ENCODE assay signal across 7 mouse cellular contexts in the genomic region with DNA sequence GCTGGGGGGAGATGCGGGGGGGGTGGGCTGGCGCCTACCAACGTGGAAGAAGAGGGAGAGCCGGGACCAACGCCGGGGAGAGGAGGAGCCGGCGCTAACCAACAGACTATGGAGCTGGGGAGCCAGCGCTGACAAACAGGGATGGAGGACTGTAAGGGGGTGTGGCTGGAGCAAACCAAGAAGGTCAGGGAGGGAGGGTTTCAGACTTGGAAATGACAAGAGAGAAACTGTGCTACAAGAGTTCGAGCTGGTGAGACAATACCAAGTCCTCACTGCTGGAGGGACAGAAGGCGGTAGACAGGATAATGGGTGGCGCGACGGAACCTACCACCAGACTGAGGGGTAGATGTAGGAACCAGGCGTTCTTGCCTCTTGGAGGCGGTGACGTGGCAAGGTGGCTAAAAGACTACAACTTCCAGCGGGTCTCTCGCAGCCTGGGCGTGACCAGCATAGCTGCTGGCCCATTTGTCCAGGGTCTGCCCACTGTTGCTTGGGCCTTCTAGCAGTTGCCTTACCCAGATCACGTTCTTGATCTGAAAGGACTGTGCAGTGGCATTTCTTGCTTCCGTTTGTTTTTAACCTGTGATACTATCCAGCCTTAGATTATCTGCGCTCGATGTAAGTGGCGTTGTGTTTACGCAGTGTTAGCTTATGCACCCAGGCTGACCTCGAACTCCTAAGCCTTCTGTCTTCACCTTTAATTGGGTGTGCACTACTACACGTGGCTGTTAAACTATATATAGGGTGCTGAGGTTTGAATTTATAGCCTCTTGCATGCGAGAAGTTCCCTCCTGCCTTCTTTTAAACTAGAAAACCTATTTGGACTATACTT. TPM values are rescaled to one million over a fixed set of nuclear protein-coding genes. Genes with fewer than 3 reads are reported as not detected.
DNase-seq lines count a peak whose midpoint lies in the region; ATAC-seq lines count a peak whose summit lies in the region.

A gene (minus strand): TSS at position 92 of the 832 bp plus-strand sequence.

- H3K27me3 ChIP-seq in embryonic facial prominence, embryonic 12.5 days = no peaks in the 10 kb centered on the region
- no peaks in the 10 kb centered on the region for H3K27me3 ChIP-seq in limb, embryonic 11.5 days (ENCODE audit: control insufficient read depth, insufficient read depth, low read length)
- H3K27me3 ChIP-seq in midbrain, embryonic 14.5 days (ENCODE audit: control insufficient read depth, insufficient read depth, low read length) = no peaks in the 10 kb centered on the region

- peak within 1 kb of the TSS; percentile 95 for H3K4me2 ChIP-seq in embryonic facial prominence, embryonic 12.5 days (replicated peaks)
- H3K4me2 ChIP-seq in limb, embryonic 11.5 days (ENCODE audit: low read depth, severe bottlenecking) = peak within 1 kb of the TSS; percentile 85
- peak within 1 kb of the TSS; percentile 95 for H3K4me2 ChIP-seq in midbrain, embryonic 14.5 days (ENCODE audit: low read length)

- DNase-seq in adrenal gland, postnatal 25 days = peak; percentile 88
- peak; percentile 100 for DNase-seq in heart, adult 11 months
- DNase-seq in kidney, adult 18-20 months = peak; percentile 93
- DNase-seq in limb, embryonic 11.5 days (ENCODE audit: low spot score) = peak; percentile 92
- peak; percentile 96 for DNase-seq in midbrain, embryonic 14.5 days
- DNase-seq in spleen, adult 18-20 months = peak; percentile 57 to 62

- peak within 1 kb of the TSS; percentile 100 for H3K27ac ChIP-seq in embryonic facial prominence, embryonic 12.5 days
- H3K27ac ChIP-seq in limb, embryonic 11.5 days (replicated peaks; ENCODE audit: low read depth, low read length) = peak within 1 kb of the TSS; percentile 100
- peak within 1 kb of the TSS; percentile 100 for H3K27ac ChIP-seq in midbrain, embryonic 14.5 days (replicated peaks; ENCODE audit: low read depth, low read length)

- H3K36me3 ChIP-seq in embryonic facial prominence, embryonic 12.5 days = peaks cover 24% of the 10 kb centered on the region
- peaks cover 6% of the 10 kb centered on the region; the same call in 1 of the 2 replicates for H3K36me3 ChIP-seq in limb, embryonic 11.5 days (ENCODE audit: control insufficient read depth, insufficient read depth, low read length)
- peaks cover 18% of the 10 kb centered on the region for H3K36me3 ChIP-seq in midbrain, embryonic 14.5 days (ENCODE audit: control insufficient read depth, insufficient read depth, low read length)

- ATAC-seq in embryonic facial prominence, embryonic 12.5 days (ENCODE audit: insufficient number of reproducible peaks, insufficient read depth, low FRiP score, low TSS enrichment) = peak; percentile 92
- ATAC-seq in limb, embryonic 11.5 days (ENCODE audit: insufficient number of reproducible peaks, low FRiP score, low TSS enrichment, low read depth) = peak; percentile 92
- peak; percentile 94 for ATAC-seq in midbrain, embryonic 14.5 days (ENCODE audit: low FRiP score, low TSS enrichment)

- WGBS in embryonic facial prominence, embryonic 12.5 days = 11% methylated on average over 29 of the region's 29 CpGs
- 4% methylated on average over 29 of the region's 29 CpGs for WGBS in limb, embryonic 11.5 days
- 10% methylated on average over 29 of the region's 29 CpGs for WGBS in midbrain, embryonic 14.5 days

- H3K4me3 ChIP-seq in embryonic facial prominence, embryonic 12.5 days = peak within 1 kb of the TSS; percentile 86
- peak within 1 kb of the TSS; percentile 66 for H3K4me3 ChIP-seq in limb, embryonic 11.5 days (ENCODE audit: low read depth, low read length)
- H3K4me3 ChIP-seq in midbrain, embryonic 14.5 days (replicated peaks; ENCODE audit: low read depth, low read length) = peak within 1 kb of the TSS; percentile 99

- peak within 1 kb of the TSS; percentile 99 for H3K9ac ChIP-seq in embryonic facial prominence, embryonic 12.5 days
- H3K9ac ChIP-seq in limb, embryonic 11.5 days (ENCODE audit: low read length) = peak within 1 kb of the TSS; percentile 88
- H3K9ac ChIP-seq in midbrain, embryonic 14.5 days (replicated peaks; ENCODE audit: low read length) = peak within 1 kb of the TSS; percentile 99

- H3K4me1 ChIP-seq in embryonic facial prominence, embryonic 12.5 days = peaks cover 41% of the 10 kb centered on the region
- peaks cover 24% of the 10 kb centered on the region for H3K4me1 ChIP-seq in limb, embryonic 11.5 days (ENCODE audit: control insufficient read depth, insufficient read depth, low read length)
- peaks cover 28% of the 10 kb centered on the region for H3K4me1 ChIP-seq in midbrain, embryonic 14.5 days (ENCODE audit: control insufficient read depth, insufficient read depth, low read length)

- H3K9me3 ChIP-seq in embryonic facial prominence, embryonic 12.5 days = no peaks in the 10 kb centered on the region
- H3K9me3 ChIP-seq in limb, embryonic 11.5 days (ENCODE audit: control insufficient read depth, low read length) = no peaks in the 10 kb centered on the region
- no peaks in the 10 kb centered on the region for H3K9me3 ChIP-seq in midbrain, embryonic 14.5 days (ENCODE audit: control insufficient read depth, low read length)

RNA-seq across cellular contexts. Expression of the gene that starts here (rescaled TPM):
- total RNA-seq in adrenal gland, postnatal 25 days (2021) = 309 and 326 TPM in 2 replicates
- 696 and 750 TPM in 2 replicates for polyA plus RNA-seq in embryonic facial prominence, embryonic 12.5 days (2016; fragmentation: Nextera tagmentation; extraction: Ambion mirVana)
- 410 and 427 TPM in 2 replicates for polyA plus RNA-seq in limb, embryonic 11.5 days (2014; fragmentation: Nextera tagmentation; extraction: Ambion mirVana)
- 480 and 508 TPM in 2 replicates for polyA plus RNA-seq in midbrain, embryonic 14.5 days (2014; fragmentation: Nextera tagmentation; extraction: Ambion mirVana)

Comparison
In these comparisons a context has a peak if more than half of its experiments do, and no peak if none do; other contexts are left out.
1. Peak in every context shown above with its lines: DNase-seq, ATAC-seq, H3K4me3 ChIP-seq and H3K27ac ChIP-seq.